Comparison of ENCODE assay signal across 8 mouse cellular contexts in genomic region chr7:110626186-110627098, GRCm38 (mm10). TPM values are rescaled to one million over a fixed set of nuclear protein-coding genes. Genes with fewer than 3 reads are reported as not detected.
A peak's percentile ranks its signal among the peaks of the same experiment; 100 is the strongest.
DNase-seq lines count a peak whose midpoint lies in the region; ATAC-seq and TF ChIP-seq lines count a peak whose summit lies in the region.

No protein-coding gene starts in this region.

- no peak for TF ChIP-seq CTCF in testis, adult 2 months (IDR thresholded peaks at IDR 0.05; ENCODE audit: control insufficient read depth, insufficient read depth, insufficient replicate concordance, low read depth, low read length)

- no peaks in the 10 kb centered on the region for H3K9me3 ChIP-seq in hindbrain, embryonic 14.5 days (ENCODE audit: control insufficient read depth, low read length)
- H3K9me3 ChIP-seq in liver, embryonic 12.5 days (replicated peaks) = no peaks in the 10 kb centered on the region

- H3K9ac ChIP-seq in hindbrain, embryonic 14.5 days = no peak overlapping the region
- no peak overlapping the region for H3K9ac ChIP-seq in liver, embryonic 12.5 days

- DNase-seq in testis, postnatal 14 days (ENCODE audit: low spot score) = no peak
- DNase-seq in hindbrain, embryonic 14.5 days (ENCODE audit: low spot score) = no peak
- DNase-seq in testis, postnatal 10 days (ENCODE audit: low spot score) = peak; percentile 42
- DNase-seq in frontal cortex, postnatal 14 days (ENCODE audit: low spot score in 2 of 2) = no peak
- DNase-seq in layer of hippocampus, postnatal 36 days = no peak
- no peak for DNase-seq in ovary, postnatal 36 days (ENCODE audit: low spot score)

- H3K27me3 ChIP-seq in testis, adult 2 months (ENCODE audit: control insufficient read depth, insufficient read depth, low read length) = no peaks in the 10 kb centered on the region
- H3K27me3 ChIP-seq in hindbrain, embryonic 14.5 days (ENCODE audit: control insufficient read depth, insufficient read depth, low read length) = peaks cover 71% of the 10 kb centered on the region
- H3K27me3 ChIP-seq in liver, embryonic 12.5 days (replicated peaks) = peaks cover 96% of the 10 kb centered on the region

- 4% methylated on average over 28 of the region's 28 CpGs for WGBS in hindbrain, embryonic 14.5 days
- 7% methylated on average over 28 of the region's 28 CpGs for WGBS in liver, embryonic 12.5 days (ENCODE audit: insufficient replicate concordance)

- H3K4me2 ChIP-seq in hindbrain, embryonic 14.5 days (replicated peaks) = peak overlapping the region; percentile 84
- peak overlapping the region; percentile 63 for H3K4me2 ChIP-seq in liver, embryonic 12.5 days

- peak overlapping the region; percentile 33 for H3K4me3 ChIP-seq in testis, adult 2 months (ENCODE audit: control insufficient read depth, low read depth, low read length)
- H3K4me3 ChIP-seq in hindbrain, embryonic 14.5 days (replicated peaks; ENCODE audit: low read length) = no peak overlapping the region
- H3K4me3 ChIP-seq in liver, embryonic 12.5 days = peak overlapping the region; percentile 46

- ATAC-seq in hindbrain, embryonic 14.5 days (ENCODE audit: low FRiP score) = no peak
- peak; percentile 35; the same call in 1 of the 2 replicates for ATAC-seq in liver, embryonic 12.5 days

- TF ChIP-seq POLR2A in testis, adult 2 months (IDR thresholded peaks at IDR 0.05; ENCODE audit: control insufficient read depth, low read depth, low read length) = no peak

- no peaks in the 10 kb centered on the region for H3K36me3 ChIP-seq in testis, adult 2 months (ENCODE audit: control insufficient read depth, insufficient read depth, low read length)
- H3K36me3 ChIP-seq in hindbrain, embryonic 14.5 days (replicated peaks; ENCODE audit: control insufficient read depth, insufficient read depth) = no peaks in the 10 kb centered on the region
- H3K36me3 ChIP-seq in liver, embryonic 12.5 days = no peaks in the 10 kb centered on the region

- no peak overlapping the region for H3K27ac ChIP-seq in testis, adult 2 months (ENCODE audit: control insufficient read depth, insufficient read depth, low read depth, low read length)
- H3K27ac ChIP-seq in hindbrain, embryonic 14.5 days = no peak overlapping the region
- no peak overlapping the region for H3K27ac ChIP-seq in liver, embryonic 12.5 days

- H3K4me1 ChIP-seq in testis, adult 2 months (ENCODE audit: control insufficient read depth, insufficient read depth, low read length) = peaks cover 24% of the 10 kb centered on the region
- peaks cover 38% of the 10 kb centered on the region for H3K4me1 ChIP-seq in hindbrain, embryonic 14.5 days (replicated peaks; ENCODE audit: control insufficient read depth, insufficient read depth, low read length)
- peaks cover 27% of the 10 kb centered on the region for H3K4me1 ChIP-seq in liver, embryonic 12.5 days

RNA-seq across cellular contexts. Expression of gene Adm, which starts 1.0 kb away (rescaled TPM):
- polyA plus RNA-seq in testis, adult 2 months (2012; rRNA removed) = 0.30 and 0.94 TPM in 2 replicates
- 1.7 and 2.2 TPM in 2 replicates for polyA plus RNA-seq in hindbrain, embryonic 14.5 days (2014; fragmentation: Nextera tagmentation; extraction: Ambion mirVana)
- 7.8 and 8.9 TPM in 2 replicates for polyA plus RNA-seq in liver, embryonic 12.5 days (2016; fragmentation: Nextera tagmentation; extraction: Ambion mirVana)
- 1 to 10 TPM; 1.8 to 2.4 TPM for total RNA-seq in layer of hippocampus, postnatal 36 days (2021)

RNA-seq across cellular contexts. Expression of gene Sbf2, which starts 11.7 kb away (rescaled TPM):
- polyA plus RNA-seq in testis, adult 2 months (2012; rRNA removed) = 35.2 and 37.0 TPM in 2 replicates
- 61.8 and 66.7 TPM in 2 replicates for polyA plus RNA-seq in hindbrain, embryonic 14.5 days (2014; fragmentation: Nextera tagmentation; extraction: Ambion mirVana)
- 7.2 and 9.2 TPM in 2 replicates for polyA plus RNA-seq in liver, embryonic 12.5 days (2016; fragmentation: Nextera tagmentation; extraction: Ambion mirVana)
- 10 to 100 TPM; 71.2 to 91.3 TPM for total RNA-seq in layer of hippocampus, postnatal 36 days (2021)
